Mouse (Mus musculus) CD4-positive, CD25-positive, alpha-beta regulatory T cell (primary cell): ENCODE data around the gene Epn3. TPM values are rescaled to one million over a fixed set of nuclear protein-coding genes. Genes with fewer than 3 reads are reported as not detected.

Experiments
- polyA plus RNA-seq: library from polyadenylated mRNA; unstranded; fragments of 100-300 nt; shearing (Covaris generic); gene quantifications from one replicate; pipeline ENCODE4 v1.2.1, GENCODE M21; 2017

Epn3 gene
- polyA plus RNA-seq, result not detected

GRCm38 (mm10) chr11:94499661-94500152 lies at the start of gene Epn3:
TSS of gene Epn3 (minus strand) at chr11:94499974.

GRCm38 (mm10) chr11:94548888-94549690 lies 49.3 kb upstream of the Epn3 start, which contains the start of gene Rsad1:
TSS of gene Rsad1 (minus strand) at chr11:94549255.

DNA sequence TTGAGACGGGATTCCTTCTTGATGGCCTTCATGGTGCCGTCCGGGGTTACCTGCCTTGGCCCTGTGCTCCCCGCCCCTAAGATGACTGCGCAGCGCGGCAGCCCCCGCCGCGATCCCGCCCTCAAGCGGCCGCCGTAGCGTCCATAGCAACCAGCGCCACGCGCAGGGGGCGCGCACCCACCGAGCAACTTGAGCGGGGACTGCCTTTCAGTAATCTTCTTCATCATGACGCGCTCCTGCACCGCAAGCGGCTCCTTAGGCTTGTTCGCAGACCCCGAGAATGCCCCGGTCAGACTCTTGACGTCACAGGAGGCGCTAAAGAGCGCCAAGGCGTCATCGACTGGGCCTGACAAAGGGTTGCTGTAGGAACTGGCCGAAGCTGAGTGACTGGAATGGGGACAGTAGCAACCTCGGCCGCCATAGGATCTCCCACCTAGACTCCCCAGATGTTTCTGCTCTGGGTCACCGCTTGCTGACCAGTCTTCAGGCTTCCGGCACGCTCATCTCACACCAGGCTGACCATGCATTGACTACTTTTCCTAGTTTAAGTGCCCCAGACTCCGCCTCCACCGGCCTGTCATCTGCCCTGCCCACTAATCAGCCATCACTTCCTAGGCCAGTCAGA lies 21.6 kb upstream of the Epn3 start, which contains the start of gene Mycbpap:
Gene Mycbpap, minus strand, starts transcription at position 524 of the 625 bp plus-strand sequence.

GRCm38 (mm10) chr11:94486001-94486400 lies 13.8 kb downstream of the Epn3 start, which contains the start of gene Spata20:
TSS of gene Spata20 (minus strand) at chr11:94486179.

DNA sequence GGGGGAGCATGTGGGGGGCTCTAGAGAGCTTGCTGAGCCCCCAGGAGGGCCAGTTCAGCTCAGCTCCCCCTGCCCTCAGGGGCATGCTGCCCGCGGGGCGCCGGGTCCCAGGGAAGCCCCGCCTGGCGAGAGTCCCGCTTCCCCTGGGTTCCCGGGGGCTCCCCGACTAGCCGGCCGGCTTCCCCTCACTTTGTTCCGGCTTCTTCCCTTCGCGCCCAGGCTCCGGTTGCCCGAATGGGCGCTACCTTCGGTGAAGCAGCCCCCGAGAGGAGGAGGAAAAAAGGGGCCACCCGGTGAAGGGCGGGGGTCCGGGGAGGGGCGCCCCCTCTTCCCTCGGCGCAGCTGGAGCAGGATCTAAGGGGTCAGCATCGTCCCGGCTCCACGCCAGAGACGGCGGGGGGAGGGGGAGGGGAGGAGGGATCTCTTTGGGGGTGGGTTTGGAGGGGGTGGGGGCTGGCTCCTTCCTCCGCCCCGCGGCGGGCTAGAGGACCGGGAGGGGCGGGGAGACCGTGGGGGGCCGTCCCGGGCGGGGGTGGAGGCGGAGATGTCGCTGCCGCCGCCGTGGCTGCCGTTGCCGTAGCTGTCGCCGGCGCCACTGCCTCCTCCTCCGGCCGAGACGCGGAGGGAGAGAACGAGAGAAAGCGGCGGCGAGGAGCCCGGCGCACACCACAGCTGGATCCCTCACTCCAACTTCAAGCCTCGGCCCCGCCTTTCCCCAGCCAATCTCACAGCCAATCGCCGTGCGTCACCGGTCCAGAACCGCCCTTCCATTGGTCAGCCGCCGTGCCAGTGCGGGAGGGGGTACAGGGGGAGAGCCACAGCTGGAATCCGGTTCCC lies 25.8 kb downstream of the Epn3 start, which contains the start of gene Cacna1g:
Gene Cacna1g, minus strand, starts transcription at position 492 of the 837 bp plus-strand sequence.

Other genes with a start within 250 kb of the Epn3 start
- 0.97 TPM for gene Gm21885, start 218.1 kb downstream of the Epn3 start, polyA plus RNA-seq
- 90.1 TPM for gene Luc7l3, start 178.0 kb downstream of the Epn3 start, polyA plus RNA-seq
- 47.6 TPM for gene Ankrd40, start 172.0 kb downstream of the Epn3 start, polyA plus RNA-seq
- gene Abcc3, start 107.0 kb downstream of the Epn3 start, polyA plus RNA-seq, result 2.6 TPM
- not detected for gene Cacna1g, start 25.8 kb downstream of the Epn3 start, polyA plus RNA-seq
- gene Spata20, start 13.8 kb downstream of the Epn3 start, polyA plus RNA-seq, result not detected
- not detected for gene Mycbpap, start 21.8 kb upstream of the Epn3 start, polyA plus RNA-seq
- 4.3 TPM for gene Rsad1, start 49.3 kb upstream of the Epn3 start, polyA plus RNA-seq
- 0.20 TPM for gene Chad, start 65.1 kb upstream of the Epn3 start, polyA plus RNA-seq
- gene Acsf2, start 101.9 kb upstream of the Epn3 start, polyA plus RNA-seq, result 6.1 TPM
- 60.2 TPM for gene Lrrc59, start 129.8 kb upstream of the Epn3 start, polyA plus RNA-seq
- 59.5 TPM for gene Mrpl27, start 153.8 kb upstream of the Epn3 start, polyA plus RNA-seq
- gene Eme1, start 154.0 kb upstream of the Epn3 start, polyA plus RNA-seq, result 1.7 TPM
- 44.2 TPM for gene Xylt2, start 177.5 kb upstream of the Epn3 start, polyA plus RNA-seq
- not detected for gene Gm11541, start 204.5 kb upstream of the Epn3 start, polyA plus RNA-seq
- 0.23 TPM for gene Cdc34b, start 241.8 kb upstream of the Epn3 start, polyA plus RNA-seq